Mouse (Mus musculus) heart, postnatal 10 days (tissue): ENCODE measurements around the gene Smc2. TPM values are rescaled to one million over a fixed set of nuclear protein-coding genes. Genes with fewer than 3 reads are reported as not detected.
"Not testable (repeated sequence)": the region's sequence is repeated elsewhere in the genome, so short reads cannot be mapped to it uniquely, and the experiment has no call there.

Experiments used
- DNase-seq, 2 experiments: peaks; one replicate each; pipeline ENCODE4 v3.0.0; 2021
- intact Hi-C: fragments of 180-260 bp; cut with DNase I; formaldehyde crosslinking; loops from one replicate; pipeline ENCODE4 v1.15.1; 2025
- total RNA-seq, 2 experiments: library from RNA; stranded (reverse); gene quantifications; 2 replicates each; pipeline ENCODE4 v1.2.3; 2021

Gene Smc2
- total RNA-seq: 10 to 100 TPM; 15.9 to 20.4 TPM

- peak; percentile 95 to 96 for DNase-seq
- intact Hi-C loops: no loop called here
These were observed at the start of gene Smc2 for GRCm38 (mm10) chr4:52438886-52439664. Smc2 (plus strand) TSS chr4:52439243.

- no peak for DNase-seq
- intact Hi-C loops: no loop called here
These were observed 27.5 kb upstream of the Smc2 start for GRCm38 (mm10) chr4:52411587-52411986.

- intact Hi-C loops: no loop called here
- DNase-seq: no peak
These were observed 15.4 kb upstream of the Smc2 start for GRCm38 (mm10) chr4:52423653-52424052.

- peak; percentile 9 to 19 for DNase-seq
- intact Hi-C loops: no loop called here
These were observed 9.5 kb upstream of the Smc2 start for GRCm38 (mm10) chr4:52429310-52430198.

GRCm38 (mm10) chr4:52435551-52435950 is 3.5 kb upstream of the Smc2 start:
- intact Hi-C loops: not testable (repeated sequence)

GRCm38 (mm10) chr4:52438371-52438885 is 615 bp upstream of the Smc2 start:
- DNase-seq: no peak
- intact Hi-C loops: no loop called here

More at GRCm38 (mm10) chr4:52435551-52435950, 3.5 kb upstream of the Smc2 start:
- DNase-seq: not testable (repeated sequence)

- intact Hi-C loops: no loop called here
- no peak for DNase-seq
These were observed 20.7 kb downstream of the Smc2 start for GRCm38 (mm10) chr4:52459726-52460125.

GRCm38 (mm10) chr4:52461321-52461720 is 22.3 kb downstream of the Smc2 start:
- no peak for DNase-seq
- intact Hi-C loops: no loop called here

- no peak for DNase-seq
- intact Hi-C loops: no loop called here
These were observed 34.4 kb downstream of the Smc2 start for GRCm38 (mm10) chr4:52473431-52473830.

GRCm38 (mm10) chr4:52487486-52487885 is 48.4 kb downstream of the Smc2 start:
- intact Hi-C loops: no loop called here

GRCm38 (mm10) chr4:52497144-52497543 is 58.1 kb downstream of the Smc2 start, which contains the start of gene Vma21-ps:
Vma21-ps (minus strand) TSS chr4:52497244.
- intact Hi-C loops, DNase-seq: not testable (repeated sequence)

More at GRCm38 (mm10) chr4:52487486-52487885, 48.4 kb downstream of the Smc2 start:
- no peak for DNase-seq

- no peak for DNase-seq
- intact Hi-C loops: no loop called here
These were observed 78.5 kb downstream of the Smc2 start for GRCm38 (mm10) chr4:52517580-52517979.

- no peak for DNase-seq
- intact Hi-C loops: no loop called here
These were observed 80.3 kb downstream of the Smc2 start for GRCm38 (mm10) chr4:52519301-52519700.

GRCm38 (mm10) chr4:52526464-52526863 is 87.4 kb downstream of the Smc2 start:
- no peak for DNase-seq
- intact Hi-C loops: no loop called here

GRCm38 (mm10) chr4:52530636-52531035 is 91.6 kb downstream of the Smc2 start:
- DNase-seq: no peak
- intact Hi-C loops: no loop called here

Other genes starting within 250 kb of the Smc2 start
- gene Vma21-ps, start 58.0 kb downstream of the Smc2 start, total RNA-seq: not detected
- not detected for gene Toporsl, start 157.0 kb downstream of the Smc2 start, total RNA-seq